Mouse (Mus musculus): Measurements from ENCODE around the gene Parn. TPM values are rescaled to one million over a fixed set of nuclear protein-coding genes. Genes with fewer than 3 reads are reported as not detected.

Parn gene
- total RNA-seq, 2 experiments from 2014 or later, result 27.7 to 30.8 TPM

GRCm38 (mm10) chr16:13557784-13558183, 110.2 kb downstream of the Parn start:
- no peak for DNase-seq (ENCODE audit: low spot score in 2 of 2)

GRCm38 (mm10) chr16:13556954-13557470, 111.0 kb downstream of the Parn start:
- DNase-seq (ENCODE audit: low spot score in 2 of 2), result no peak

GRCm38 (mm10) chr16:13556446-13556845, 111.5 kb downstream of the Parn start:
- DNase-seq (ENCODE audit: low spot score in 2 of 2), result no peak

GRCm38 (mm10) chr16:13550667-13551066, 117.3 kb downstream of the Parn start:
- DNase-seq (ENCODE audit: low spot score in 2 of 2), result no peak

GRCm38 (mm10) chr16:13549976-13550375, 118.0 kb downstream of the Parn start:
- DNase-seq (ENCODE audit: low spot score in 2 of 2), result no peak

- DNase-seq (ENCODE audit: low spot score in 2 of 2), result no peak
Observed at GRCm38 (mm10) chr16:13541816-13542215, 126.2 kb downstream of the Parn start.

- no peak for DNase-seq (ENCODE audit: low spot score in 2 of 2)
Observed at GRCm38 (mm10) chr16:13541121-13541747, 126.7 kb downstream of the Parn start.

- DNase-seq (ENCODE audit: low spot score in 2 of 2), result no peak
Observed at GRCm38 (mm10) chr16:13538933-13539648, 128.9 kb downstream of the Parn start.

GRCm38 (mm10) chr16:13538213-13538932, 129.6 kb downstream of the Parn start:
- no peak for DNase-seq (ENCODE audit: low spot score in 2 of 2)

- no peak for DNase-seq (ENCODE audit: low spot score in 2 of 2)
Observed at GRCm38 (mm10) chr16:13536404-13536803, 131.6 kb downstream of the Parn start.

GRCm38 (mm10) chr16:13535856-13536255, 132.1 kb downstream of the Parn start:
- no peak for DNase-seq (ENCODE audit: low spot score in 2 of 2)

- peak in 1 of 2 experiments; percentile 38 for DNase-seq (ENCODE audit: low spot score in 2 of 2)
Observed at GRCm38 (mm10) chr16:13532840-13533239, 135.1 kb downstream of the Parn start.

GRCm38 (mm10) chr16:13531279-13531678, 136.7 kb downstream of the Parn start:
- DNase-seq (ENCODE audit: low spot score in 2 of 2), result no peak

GRCm38 (mm10) chr16:13521359-13521758, 146.6 kb downstream of the Parn start:
- DNase-seq (ENCODE audit: low spot score in 2 of 2), result no peak

- no peak for DNase-seq (ENCODE audit: low spot score in 2 of 2)
Observed at GRCm38 (mm10) chr16:13520301-13520700, 147.7 kb downstream of the Parn start.

GRCm38 (mm10) chr16:13516214-13516613, 151.8 kb downstream of the Parn start:
- no peak for DNase-seq (ENCODE audit: low spot score in 2 of 2)

- DNase-seq (ENCODE audit: low spot score in 2 of 2), result no peak
Observed at GRCm38 (mm10) chr16:13515524-13515923, 152.4 kb downstream of the Parn start.

GRCm38 (mm10) chr16:13505055-13505454, 162.9 kb downstream of the Parn start:
- no peak for DNase-seq (ENCODE audit: low spot score in 2 of 2)

GRCm38 (mm10) chr16:13504476-13504875, 163.5 kb downstream of the Parn start:
- DNase-seq (ENCODE audit: low spot score in 2 of 2), result no peak

- no peak for DNase-seq (ENCODE audit: low spot score in 2 of 2)
Observed at GRCm38 (mm10) chr16:13498923-13499322, 169.0 kb downstream of the Parn start.

- DNase-seq (ENCODE audit: low spot score in 2 of 2), result peak in 1 of 2 experiments; percentile 20
Observed at GRCm38 (mm10) chr16:13493981-13494380, 174.0 kb downstream of the Parn start.

- DNase-seq (ENCODE audit: low spot score in 2 of 2), result no peak
Observed at GRCm38 (mm10) chr16:13492996-13493395, 175.0 kb downstream of the Parn start.
